Mouse (Mus musculus) olfactory bulb, adult 2 months (tissue): ENCODE results near the gene Polr1c.

Experiments used
- CTCF ChIP-seq: fragments of 200-500 bp; IDR thresholded peaks from 2 replicates; pipeline ENCODE4 v1.5.1; 2012; ENCODE audit warnings: low read depth, mild to moderate bottlenecking, low read length, moderate library complexity; ENCODE audit not compliant: insufficient read depth
- POLR2A ChIP-seq: fragments of 200-500 bp; IDR thresholded peaks from 2 replicates; pipeline ENCODE4 v1.6.1; 2012; ENCODE audit warnings: mild to moderate bottlenecking, low read depth, low read length, moderate library complexity; ENCODE audit not compliant: insufficient read depth

DNA sequence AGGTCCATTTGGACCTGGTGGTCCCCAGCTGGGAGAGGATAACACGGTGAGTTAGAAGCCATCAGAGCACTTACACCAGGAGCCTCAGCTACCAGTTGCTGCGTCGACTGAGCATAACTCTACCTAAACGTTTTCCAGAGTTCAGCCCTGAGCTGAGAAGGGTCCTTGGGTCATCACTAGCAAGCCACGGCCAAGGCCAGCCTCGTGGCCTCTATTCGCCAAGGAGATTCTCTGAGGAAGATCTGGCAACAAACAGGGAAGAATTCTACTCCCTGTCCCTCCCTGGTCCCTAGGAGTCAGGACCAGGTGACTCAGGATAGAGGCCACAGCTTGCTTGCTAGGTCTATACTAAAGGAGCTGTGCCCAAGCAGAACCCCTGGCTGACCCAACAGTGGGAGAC lies 19.7 kb upstream of the Polr1c start:
- TF ChIP-seq POLR2A (no peak), CTCF (no peak)
